Mouse (Mus musculus) colon, adult 2 months (tissue): ENCODE data around the gene Atp2a1. TPM values are rescaled to one million over a fixed set of nuclear protein-coding genes. Genes with fewer than 3 reads are reported as not detected.

Experiments
- polyA plus RNA-seq: library from polyadenylated mRNA; depleted of rRNA; stranded (reverse); fragments of >200 nt; gene quantifications from 2 replicates; pipeline ENCODE4 v1.2.3, GENCODE M21; 2012; rRNA removed

Atp2a1 gene
- 0.32 TPM in 1 of 2 replicates, not detected in the other for polyA plus RNA-seq

DNA sequence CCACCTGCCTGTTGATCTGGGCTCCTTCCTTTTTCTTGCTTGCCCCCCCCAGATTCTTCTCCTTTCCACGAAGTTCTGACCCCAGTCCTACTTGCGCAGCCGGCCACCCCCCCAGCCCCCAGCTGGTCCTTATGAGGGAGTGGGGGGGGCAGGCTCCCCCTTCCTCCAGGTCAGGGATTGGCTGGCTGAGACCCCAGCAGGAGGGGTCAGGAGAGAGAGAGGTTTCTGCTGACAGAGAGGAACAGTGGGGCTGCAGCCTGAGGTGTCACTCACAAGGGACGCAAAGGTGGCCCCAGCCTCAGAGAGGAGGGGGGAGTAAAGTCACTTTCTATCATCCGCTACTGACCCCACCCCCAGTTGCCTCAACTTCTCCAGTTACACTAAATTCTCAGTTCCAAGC is at the start of gene Atp2a1:
Gene Atp2a1 (minus strand): TSS at position 105 of the 400 bp plus-strand sequence.

DNA sequence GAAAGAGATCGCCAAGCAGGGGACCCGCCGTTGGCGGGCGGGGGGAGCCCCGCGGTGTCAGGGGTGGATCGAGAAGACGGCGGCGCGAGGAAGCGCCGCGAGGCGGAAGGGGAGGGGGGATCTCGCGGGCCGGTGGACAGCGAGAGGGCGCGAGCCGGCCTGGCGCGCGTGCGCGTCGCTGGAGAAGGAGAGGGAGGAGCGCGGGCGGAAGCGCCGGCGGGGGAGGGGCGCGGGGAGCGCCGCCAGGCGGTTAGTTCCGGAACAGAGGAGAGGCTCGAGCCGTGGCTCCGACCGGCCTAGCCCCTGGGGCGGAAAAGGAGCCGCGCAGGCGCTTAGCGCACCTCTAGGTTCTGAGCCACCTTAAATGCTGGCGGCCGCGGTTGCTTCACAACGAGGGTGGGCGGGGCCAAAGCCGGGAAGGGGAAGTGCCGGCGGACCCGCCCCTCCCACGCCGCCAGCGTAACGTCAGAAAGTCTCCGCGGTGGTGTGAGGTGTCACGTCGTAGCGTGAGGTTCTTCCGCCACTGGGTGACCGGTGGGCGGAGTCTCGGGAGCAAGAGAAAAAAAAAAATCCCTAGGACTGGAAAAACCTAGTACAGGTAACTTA is 40.5 kb upstream of the Atp2a1 start, which contains the start of gene Atxn2l:
Gene Atxn2l (minus strand): TSS at position 165 of the 606 bp plus-strand sequence.

DNA sequence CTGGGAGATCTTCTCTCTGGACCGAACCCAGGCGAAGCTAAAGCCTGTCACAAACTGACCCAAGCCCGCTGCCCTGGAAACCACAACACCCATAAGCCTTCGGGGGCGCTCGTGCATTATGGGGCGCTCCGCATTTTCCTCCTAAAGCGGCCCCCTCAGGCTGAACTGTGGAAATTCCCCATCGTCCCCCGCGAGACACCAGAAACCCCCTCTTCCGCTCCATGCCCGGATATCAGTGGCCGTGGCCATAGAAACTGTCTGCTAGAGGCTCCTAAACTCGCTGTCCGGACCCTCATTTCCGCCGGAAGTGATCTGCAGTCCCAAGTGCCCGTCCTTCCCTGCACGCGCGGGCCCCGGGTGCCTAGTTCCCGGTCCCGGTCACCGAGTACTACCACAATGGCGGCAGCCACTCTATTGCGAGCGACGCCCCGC is 24.2 kb upstream of the Atp2a1 start, which contains the start of gene Tufm:
Gene Tufm (plus strand): TSS at position 310 of the 432 bp plus-strand sequence.

DNA sequence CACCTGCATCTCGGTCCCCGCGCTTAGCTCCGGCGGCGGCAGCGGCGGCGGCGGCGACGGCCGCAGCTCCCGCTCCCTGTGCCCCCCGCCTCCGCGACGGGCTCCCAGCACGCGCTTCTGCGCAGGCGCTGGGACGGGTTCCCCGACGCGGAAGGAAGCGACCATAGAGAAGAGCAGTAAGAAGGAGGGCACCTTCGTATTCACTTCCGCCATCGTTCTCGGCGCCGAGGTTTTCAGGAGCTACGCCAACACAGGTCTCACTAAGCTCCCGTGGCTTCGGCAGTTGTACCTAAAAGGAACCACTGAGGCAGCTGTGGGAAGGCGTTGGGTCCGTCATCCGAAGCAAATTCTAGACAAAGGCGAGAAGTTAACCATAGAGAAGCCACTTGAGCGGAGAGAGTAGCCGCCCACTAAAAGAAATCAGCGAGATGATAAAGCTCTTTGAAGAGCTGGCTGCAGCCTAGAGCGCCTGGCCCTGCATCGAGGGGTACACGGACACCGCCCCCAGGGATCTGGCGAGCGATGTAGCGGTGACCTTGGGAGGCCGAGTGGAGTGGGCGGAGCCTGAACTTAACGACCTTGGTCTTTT is 12.2 kb upstream of the Atp2a1 start, which contains the start of gene Sh2b1:
Gene Sh2b1 (minus strand): TSS at position 432 of the 589 bp plus-strand sequence.

GRCm38 (mm10) chr7:126428631-126429502 is 34.0 kb downstream of the Atp2a1 start, which contains the start of gene Rabep2:
TSS of gene Rabep2 (plus strand) at chr7:126428759.

DNA sequence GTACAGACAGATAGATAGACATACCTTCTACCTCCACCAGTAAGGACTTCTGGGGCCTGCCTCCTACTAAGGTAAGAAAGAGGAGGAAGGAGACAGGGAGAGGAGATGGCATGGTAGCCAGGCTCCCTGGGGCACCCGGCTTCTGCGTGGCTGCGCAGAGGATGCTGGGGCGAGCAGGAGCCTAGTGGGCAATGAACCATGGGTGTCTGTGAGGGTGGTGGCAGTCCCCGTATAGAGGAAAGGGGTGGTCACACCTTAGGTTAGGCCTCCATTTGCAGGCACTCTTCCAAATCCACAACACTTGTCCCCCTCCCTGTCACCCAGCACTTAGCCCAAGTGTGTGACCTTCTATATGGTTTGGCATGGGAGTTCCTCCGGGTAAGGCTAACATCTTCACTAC is 48.2 kb downstream of the Atp2a1 start, which contains the start of gene Cd19:
Gene Cd19 (minus strand): TSS at position 165 of the 400 bp plus-strand sequence.

DNA sequence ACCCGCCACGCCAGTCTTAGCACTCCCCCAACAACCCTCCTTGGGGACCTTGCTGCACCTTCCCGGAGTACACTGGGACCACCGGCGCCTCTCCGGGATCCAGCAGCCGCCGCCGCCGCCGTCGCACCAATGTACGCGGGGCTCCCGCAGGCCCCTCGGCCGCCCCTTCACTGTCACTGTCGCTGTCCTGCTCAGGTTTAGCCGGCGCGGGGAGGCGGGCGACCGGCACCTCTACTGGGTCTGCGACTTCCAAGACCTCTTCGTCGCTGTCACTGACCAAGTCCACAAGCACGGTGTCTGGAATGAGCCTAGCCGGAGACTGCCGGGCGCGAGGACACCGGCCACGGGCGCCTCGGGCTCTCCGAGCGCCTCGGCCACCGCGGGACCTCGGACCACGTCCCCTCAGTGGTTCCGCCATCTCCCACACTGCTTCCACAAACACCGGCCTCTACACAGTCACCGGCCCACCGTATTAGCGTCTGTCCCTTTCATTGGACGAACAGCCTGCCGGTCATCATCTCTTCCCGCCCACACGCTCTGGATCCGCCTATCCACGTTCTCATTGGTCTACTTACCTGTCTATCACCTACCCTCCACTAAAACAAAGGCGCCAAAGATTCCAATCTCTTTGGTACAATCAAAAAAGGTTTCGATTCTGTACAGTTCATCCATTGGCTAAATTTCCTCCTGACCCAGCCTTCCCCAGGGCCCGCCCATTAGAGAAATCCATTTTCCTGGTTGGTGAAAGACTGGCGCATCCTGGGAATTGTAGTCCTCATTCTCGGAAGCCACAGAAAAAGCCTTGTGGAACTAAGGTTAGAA is 66.4 kb downstream of the Atp2a1 start, which contains the start of gene Nfatc2ip:
Gene Nfatc2ip (minus strand): TSS at position 440 of the 822 bp plus-strand sequence.

Other genes with a start within 250 kb of the Atp2a1 start
- 16.6 and 16.8 TPM in 2 replicates for gene Sbk1, start 190.5 kb downstream of the Atp2a1 start, polyA plus RNA-seq
- gene Lat, start 93.5 kb downstream of the Atp2a1 start, polyA plus RNA-seq: 5.2 and 7.9 TPM in 2 replicates
- gene Spns1, start 85.7 kb downstream of the Atp2a1 start, polyA plus RNA-seq: 118 and 182 TPM in 2 replicates
- gene Nfatc2ip, start 66.4 kb downstream of the Atp2a1 start, polyA plus RNA-seq: 4.3 and 5.7 TPM in 2 replicates
- gene Cd19, start 48.2 kb downstream of the Atp2a1 start, polyA plus RNA-seq: 3.8 and 5.0 TPM in 2 replicates
- 35.6 and 37.0 TPM in 2 replicates for gene Rabep2, start 34.3 kb downstream of the Atp2a1 start, polyA plus RNA-seq
- gene Sh2b1, start 12.3 kb upstream of the Atp2a1 start, polyA plus RNA-seq: 60.3 and 67.9 TPM in 2 replicates
- 145 and 155 TPM in 2 replicates for gene Tufm, start 24.3 kb upstream of the Atp2a1 start, polyA plus RNA-seq
- gene Atxn2l, start 40.3 kb upstream of the Atp2a1 start, polyA plus RNA-seq: 213 and 246 TPM in 2 replicates
- 88.8 and 109 TPM in 2 replicates for gene Eif3c, start 103.3 kb upstream of the Atp2a1 start, polyA plus RNA-seq
- 2.0 and 2.6 TPM in 2 replicates for gene Apobr, start 121.8 kb upstream of the Atp2a1 start, polyA plus RNA-seq
- gene Cln3, start 122.7 kb upstream of the Atp2a1 start, polyA plus RNA-seq: 87.2 and 116 TPM in 2 replicates
- gene Il27, start 131.8 kb upstream of the Atp2a1 start, polyA plus RNA-seq: 0.15 TPM in 1 of 2 replicates, not detected in the other
- 137 and 141 TPM in 2 replicates for gene Nupr1, start 167.8 kb upstream of the Atp2a1 start, polyA plus RNA-seq
- 61.1 and 76.7 TPM in 2 replicates for gene Sgf29, start 186.2 kb upstream of the Atp2a1 start, polyA plus RNA-seq
- gene Sult1a1, start 213.3 kb upstream of the Atp2a1 start, polyA plus RNA-seq: 267 and 274 TPM in 2 replicates
- gene Bola2, start 232.3 kb upstream of the Atp2a1 start, polyA plus RNA-seq: 64.6 and 66.5 TPM in 2 replicates
- gene Slx1b, start 232.7 kb upstream of the Atp2a1 start, polyA plus RNA-seq: 36.8 and 37.9 TPM in 2 replicates
- gene Coro1a, start 244.7 kb upstream of the Atp2a1 start, polyA plus RNA-seq: 84.8 and 89.6 TPM in 2 replicates